Mouse (Mus musculus): ENCODE data around the gene Fam131a.

The Fam131a gene

DNA sequence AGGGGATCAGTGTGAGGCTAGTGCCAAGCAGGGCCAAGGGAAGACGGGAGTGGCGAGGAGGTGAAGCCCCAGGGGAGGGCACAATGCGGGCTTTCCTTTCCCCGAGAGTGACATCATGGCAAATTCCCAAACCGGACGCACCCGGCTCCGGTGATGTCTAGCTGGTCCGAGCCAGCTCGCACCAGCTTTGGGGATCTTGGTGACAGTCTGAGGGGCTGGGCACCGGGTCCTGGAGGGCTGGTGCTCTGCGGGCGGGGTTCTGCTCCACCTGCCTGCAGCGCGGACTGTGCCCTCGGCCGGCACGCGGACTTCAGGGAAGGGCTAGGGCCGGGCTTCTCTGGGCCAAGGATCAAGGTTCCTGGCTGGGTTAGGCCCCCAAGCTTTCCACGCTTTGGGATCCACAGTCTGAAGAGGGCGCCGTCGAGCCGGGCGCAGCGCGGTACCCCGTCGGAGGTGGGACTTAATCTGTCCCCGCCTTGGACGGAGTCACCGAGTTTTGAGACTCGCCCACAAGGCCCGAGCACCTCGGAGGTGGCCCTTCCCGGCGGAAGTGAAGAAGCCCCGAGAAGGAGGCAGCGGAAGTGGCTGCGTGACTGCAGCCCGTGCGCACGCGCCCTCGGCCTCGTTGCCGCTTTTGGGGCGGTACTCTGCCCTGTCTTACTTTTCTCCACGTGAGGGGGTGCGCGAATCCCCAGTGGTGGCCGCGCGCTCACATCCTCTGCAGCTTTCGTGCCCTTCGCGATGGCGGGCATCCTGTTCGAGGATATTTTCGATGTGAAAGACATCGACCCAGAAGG lies 24.3 kb downstream of the Fam131a start, which contains the start of the genes Polr2h and Clcn2:
Gene Polr2h, plus strand, starts transcription at position 485 of the 797 bp plus-strand sequence.
Gene Clcn2, minus strand, starts transcription at position 566 of the 797 bp plus-strand sequence.
- DNase-seq, result peak; percentile 95 to 96

DNA sequence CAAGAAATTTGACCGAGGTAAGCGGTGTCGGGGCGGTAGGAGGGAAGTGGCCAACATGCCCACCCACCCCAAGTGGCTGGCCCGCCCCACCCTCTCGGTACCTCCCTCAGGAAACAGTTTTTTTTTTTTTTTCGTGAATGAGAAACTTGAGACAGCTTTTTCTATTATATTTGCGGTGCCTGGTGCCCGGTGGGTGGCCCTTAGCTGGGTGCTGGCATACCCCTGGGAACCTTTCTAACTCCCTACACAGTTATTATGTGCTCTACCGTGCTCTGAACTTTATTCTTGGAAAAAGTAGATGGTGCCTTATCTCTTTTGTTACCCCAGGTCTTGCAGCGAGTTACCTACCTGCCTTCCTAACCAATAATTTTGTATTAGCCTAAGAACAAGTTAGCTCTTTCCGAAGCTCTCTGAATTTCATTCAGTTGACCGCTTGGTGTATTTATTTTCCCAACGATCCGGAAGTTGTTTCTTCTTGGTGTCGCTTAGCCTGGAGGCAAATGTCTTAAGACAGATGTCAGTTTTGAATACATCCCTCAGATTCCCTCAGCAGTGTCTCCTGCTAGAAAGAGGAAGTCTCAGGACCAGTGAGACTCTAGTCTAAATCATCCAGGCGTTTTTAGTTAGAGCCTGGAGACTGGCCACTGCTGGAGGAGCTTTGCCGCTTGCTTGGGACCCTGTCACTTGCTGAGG lies 25.1 kb downstream of the Fam131a start:
- no peak for DNase-seq

DNA sequence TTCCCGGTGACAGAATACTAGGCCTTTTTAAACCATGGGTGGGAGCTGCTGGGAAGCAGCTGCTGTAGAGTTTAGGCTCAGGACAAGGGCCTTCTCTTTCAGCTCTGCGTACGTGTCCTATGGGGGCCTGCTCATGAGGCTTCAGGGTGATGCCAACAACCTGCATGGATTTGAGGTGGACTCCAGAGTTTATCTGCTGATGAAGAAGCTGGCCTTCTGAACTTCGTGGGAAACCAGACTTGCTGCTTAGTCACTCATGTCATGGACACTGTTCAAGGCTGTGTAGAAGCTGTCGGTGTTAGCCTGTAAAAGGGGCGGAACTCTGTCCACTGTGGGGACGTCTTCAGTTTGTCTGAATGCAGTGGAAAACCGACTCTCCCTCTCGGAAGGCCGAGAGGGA lies 28.8 kb downstream of the Fam131a start:
- no peak for DNase-seq

DNA sequence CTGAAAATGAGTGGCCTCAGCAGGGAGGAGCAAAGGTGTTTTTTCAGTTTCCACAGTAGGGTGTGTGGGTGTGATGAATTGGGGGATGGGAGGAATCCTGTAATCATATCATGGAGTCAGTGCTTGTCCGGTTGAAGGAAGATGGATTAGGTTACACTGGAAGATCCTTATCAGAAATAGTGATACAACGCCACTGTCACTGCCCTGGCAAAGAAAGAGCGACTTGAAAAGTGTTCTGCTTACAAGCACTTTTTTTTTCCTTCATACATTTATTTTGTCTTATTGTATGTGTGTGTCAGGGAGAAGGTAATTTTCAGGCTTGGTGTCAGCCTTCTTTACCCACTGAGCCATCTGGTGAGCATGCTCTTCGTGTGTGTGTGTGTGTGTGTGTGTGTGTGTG lies 29.7 kb downstream of the Fam131a start:
- DNase-seq, result no peak

DNA sequence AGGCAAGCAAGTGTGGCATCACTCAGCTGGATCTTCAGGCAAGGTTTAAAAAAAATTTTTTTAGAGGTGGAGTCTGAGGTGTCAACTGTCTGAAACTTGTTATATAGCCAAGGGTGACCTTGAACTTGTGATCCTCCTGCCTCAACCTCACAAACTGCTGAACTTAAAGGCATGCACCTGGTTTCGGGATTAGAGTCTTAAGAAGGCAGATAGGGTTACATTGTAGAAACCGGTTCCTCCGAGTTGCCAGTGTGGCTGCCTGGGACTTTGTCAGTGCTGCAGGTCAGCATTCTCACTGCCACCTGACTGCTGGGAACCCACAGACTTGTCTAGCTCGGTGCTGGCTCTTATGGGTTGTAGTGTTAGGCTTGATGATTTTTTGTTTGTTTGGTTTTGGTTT lies 30.2 kb downstream of the Fam131a start:
- DNase-seq, result no peak

DNA sequence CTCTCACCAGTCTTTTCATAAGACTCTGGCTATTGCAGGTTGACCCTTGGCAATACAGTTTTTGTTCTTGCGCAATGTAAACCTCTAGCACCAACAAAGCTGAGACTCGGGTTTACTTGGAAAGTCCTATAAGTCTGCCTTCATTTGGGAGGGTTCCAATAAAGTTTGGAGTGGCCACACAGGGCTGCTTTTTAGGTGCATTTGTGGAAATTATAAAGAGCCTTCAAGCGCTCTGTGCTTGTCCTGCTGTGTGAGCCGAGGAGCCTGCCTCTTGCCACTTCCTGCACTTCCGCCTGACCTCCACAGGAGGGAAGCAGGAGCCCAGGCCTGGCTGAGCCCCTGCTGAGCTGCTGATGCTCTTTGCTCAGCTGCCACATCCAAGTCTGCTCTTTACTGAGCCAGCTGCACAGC lies 31.3 kb downstream of the Fam131a start:
- DNase-seq, result no peak

DNA sequence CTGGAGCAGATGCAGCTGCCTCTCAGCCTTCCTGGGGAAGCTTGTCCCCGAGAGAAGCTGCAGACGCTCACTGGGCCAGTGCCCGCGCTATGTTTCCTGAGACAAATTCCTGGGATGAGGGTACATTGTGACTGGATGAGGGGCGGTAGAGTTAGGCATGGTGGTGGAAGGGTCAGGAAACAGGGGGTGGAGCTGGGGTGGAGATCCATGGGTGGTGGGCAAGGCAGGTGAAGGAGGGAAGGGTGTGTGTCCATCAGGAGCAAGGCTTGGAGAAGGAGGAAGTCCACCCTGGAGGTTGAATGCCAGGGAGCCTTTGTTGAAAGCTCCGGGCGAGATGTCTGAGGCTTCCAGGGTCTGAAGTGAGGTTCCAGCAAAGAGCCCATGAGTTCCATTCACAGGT lies 32.3 kb downstream of the Fam131a start:
- no peak for DNase-seq

DNA sequence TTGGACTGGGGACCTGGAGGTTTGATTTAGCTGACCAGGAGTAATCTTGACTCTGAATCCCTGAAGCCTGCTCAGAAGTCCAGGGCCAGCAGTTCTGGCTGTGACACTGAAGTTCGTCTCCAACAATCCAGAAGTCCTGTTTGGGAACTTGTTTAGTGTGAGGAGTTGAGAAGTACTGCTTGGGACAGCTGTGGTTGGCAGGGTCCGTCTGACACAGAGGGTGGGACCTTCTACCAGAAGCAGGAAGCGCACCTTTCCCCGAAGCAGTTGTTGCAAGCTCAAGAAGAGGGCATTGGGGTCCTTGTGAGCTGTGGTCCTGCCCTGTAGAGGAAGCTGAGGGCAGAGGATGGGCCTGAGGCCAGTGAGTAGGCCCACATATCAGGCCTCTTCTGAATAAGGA lies 32.7 kb downstream of the Fam131a start:
- no peak for DNase-seq

DNA sequence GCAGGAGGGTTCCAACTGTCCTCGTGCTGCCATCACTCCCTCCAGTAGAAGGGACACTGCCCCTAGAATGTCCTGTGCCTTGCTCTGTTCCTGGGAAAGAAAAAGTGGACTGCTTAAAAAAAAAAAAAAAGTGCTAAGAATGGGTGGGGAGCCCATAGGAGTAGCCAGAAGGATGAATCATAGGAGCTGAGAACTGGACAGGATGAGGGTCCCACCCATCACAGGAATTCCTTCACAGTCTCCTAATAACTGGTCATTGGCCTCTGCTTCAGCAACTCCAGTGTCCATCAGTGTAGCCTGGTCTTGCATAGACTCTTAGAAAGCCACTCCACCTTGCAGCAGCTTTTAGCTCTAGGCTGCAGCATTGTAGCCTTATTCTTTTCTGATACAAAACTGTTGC lies 33.3 kb downstream of the Fam131a start:
- DNase-seq, result no peak

DNA sequence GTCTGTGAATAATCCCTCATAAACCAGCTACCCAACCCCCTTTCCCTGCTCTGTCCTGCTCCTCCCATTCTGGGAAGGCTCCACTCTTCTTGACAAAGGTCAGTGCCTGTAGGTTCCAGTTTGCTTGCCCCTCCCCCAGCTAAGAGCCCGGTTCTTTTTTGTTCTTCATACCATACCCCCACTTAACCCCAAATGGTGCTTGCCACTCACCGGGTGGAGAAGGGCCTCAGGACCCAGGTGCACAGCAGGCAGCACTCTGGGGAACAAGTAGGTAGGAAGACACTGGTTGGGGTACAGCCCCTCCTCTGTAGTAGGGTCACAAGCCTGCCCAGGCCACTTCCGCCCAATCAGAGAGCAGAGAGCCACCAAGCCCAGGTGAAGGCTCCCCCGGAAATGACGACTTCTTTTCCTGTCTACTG lies 37.3 kb downstream of the Fam131a start:
- no peak for DNase-seq

DNA sequence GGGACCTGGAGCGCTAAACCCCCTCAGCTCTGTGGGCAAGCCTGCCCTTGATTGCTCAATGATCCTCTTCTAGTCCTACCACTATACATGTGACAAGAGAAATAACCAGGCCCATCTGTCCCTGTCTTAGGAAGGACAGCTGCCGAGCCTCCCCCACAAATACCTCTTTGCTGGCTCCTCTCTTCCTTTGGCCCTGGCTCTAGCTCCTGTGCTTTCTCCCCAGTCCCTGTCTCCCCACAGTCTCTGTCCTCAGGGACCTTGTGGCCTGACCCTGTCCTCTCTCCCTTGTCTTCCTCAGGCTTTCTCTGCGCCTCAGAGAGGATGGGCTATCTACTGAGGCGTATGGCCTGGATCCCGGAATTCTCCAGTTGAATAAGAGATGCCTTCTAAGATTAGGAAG lies 38.6 kb downstream of the Fam131a start:
- no peak for DNase-seq

DNA sequence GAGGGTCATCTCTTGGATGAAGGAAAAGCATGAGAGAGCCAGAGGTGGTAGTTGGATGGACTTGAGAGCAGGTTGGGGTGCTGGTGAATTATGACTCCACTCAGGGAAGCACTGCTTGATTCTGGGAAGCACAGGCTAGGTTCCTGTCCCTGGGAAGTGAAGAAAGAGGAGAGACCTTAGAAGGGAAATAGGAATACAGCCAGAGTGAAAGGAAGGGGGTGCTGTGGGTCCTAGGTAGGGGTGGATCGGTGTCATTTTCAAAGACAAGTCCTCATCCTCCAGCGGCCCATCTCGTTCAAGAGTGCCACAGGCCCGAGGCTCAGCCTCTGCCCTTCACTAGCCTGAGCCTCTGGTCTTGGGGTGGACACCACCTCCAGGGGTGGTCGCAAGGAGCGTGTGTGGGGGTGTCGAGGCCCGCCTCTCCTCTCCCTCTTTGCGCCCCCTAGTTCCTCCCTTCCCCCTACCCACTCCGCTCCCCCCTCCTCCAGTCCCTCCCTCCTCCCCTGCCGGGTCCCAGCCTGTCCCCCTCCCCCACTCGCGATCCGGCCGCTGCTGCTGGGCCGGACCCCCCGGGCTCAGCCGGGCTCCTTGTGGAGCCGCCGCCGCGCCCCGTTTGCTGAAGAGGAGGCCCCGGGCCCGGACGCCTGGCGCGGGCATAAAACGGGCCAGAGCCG lies 39.3 kb downstream of the Fam131a start:
- DNase-seq, result no peak

DNA sequence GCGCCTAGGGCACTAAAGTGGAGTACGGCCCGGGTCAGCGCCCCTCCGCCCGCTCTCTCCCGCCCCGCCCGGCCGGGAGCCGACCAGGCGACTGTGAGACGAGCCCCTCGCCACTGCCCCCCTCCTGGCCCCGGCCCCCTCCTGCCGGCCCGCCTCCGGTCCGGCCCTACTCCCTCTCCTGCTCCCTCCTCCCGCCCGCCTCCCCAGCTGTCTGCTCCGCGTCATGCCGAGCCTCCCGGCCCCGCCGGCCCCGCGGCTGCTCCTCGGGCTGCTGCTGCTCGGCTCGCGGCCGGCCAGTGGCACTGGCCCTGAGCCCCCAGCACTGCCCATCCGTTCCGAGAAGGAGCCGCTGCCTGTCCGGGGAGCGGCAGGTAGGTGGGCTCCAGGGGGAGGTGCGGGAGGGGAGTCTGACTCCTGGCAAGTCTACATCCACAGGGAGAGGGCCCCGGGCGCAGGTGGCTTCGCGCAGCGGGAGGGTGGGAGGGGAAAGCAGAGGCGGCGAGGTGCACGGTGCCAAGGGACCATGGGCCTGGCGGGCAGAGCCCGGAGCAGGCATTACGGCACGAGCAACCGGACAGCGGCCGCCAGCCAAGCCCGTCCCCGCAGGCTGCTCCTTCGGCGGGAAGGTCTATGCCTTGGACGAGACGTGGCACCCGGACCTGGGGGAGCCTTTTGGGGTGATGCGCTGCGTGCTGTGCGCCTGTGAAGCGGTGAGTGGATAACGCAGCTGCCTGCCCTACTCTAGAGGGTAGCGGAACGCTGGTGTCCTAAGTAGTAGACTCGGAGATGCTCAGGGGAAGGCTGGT lies 40.1 kb downstream of the Fam131a start, which contains the start of gene Chrd:
Gene Chrd, plus strand, starts transcription at position 203 of the 806 bp plus-strand sequence.
- no peak for DNase-seq

DNA sequence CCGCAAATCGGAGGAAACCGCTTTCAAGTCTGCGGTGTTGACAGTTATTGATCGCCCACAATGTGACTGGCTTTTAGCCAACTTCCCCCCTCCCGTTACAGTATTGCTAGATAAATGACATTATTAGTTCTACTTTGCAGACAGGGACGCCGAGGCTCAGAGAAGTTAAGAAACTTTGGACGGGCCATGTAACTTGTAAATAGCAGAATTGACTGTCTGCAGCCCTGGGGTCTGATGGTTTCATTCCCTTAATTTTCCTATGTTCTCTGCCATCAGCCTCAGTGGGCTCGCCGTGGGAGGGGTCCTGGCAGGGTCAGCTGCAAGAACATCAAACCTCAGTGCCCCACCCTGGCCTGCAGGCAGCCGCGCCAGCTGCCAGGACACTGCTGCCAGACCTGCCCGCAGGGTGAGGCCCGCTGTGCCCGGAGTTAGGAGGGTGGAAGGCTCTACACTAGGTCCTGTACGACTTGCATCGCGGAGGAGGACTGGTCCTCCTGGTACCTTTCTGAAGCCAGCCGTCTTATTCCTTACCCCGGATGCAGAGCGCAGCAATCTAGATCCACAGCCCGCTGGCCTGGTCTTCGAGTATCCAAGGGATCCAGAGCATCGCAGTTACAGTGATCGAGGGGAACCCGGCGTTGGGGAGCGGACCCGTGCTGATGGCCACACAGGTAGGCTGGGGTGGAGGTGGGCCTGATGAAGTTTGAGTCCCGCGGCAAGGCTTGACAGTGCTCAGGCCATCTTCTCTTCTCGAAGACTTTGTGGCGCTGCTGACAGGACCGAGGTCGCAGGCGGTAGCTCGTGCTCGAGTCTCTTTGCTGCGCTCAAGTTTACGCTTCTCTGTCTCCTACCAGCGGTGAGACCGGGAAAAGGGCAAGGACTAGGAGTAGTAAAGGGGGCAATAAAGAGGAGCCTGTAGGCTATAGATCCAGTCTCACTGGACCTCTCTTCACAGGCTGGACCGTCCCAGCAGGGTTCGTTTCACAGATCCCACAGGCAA lies 41.0 kb downstream of the Fam131a start, which contains the start of gene Thpo:
Gene Thpo, minus strand, starts transcription at position 781 of the 1,000 bp plus-strand sequence.
- no peak for DNase-seq

DNA sequence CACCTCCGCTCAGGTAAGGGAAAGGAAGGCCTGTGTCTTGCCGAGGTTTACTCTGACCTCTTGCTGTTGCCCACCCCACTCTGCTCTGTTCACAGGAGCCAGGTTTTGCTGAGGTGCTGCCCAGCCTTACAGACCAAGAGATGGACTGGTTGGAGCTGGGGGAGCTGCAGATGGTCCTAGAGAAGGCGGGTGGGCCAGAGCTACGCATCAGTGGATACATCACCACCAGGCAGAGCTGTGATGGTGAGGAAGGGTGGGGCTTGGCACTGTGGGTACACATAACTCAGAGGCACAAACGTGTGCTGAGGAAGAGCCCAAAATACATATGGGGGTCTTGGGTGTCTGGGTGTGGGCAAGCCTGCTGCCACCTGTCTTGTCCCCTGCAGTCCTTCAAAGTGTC lies 42.6 kb downstream of the Fam131a start:
- no peak for DNase-seq

DNA sequence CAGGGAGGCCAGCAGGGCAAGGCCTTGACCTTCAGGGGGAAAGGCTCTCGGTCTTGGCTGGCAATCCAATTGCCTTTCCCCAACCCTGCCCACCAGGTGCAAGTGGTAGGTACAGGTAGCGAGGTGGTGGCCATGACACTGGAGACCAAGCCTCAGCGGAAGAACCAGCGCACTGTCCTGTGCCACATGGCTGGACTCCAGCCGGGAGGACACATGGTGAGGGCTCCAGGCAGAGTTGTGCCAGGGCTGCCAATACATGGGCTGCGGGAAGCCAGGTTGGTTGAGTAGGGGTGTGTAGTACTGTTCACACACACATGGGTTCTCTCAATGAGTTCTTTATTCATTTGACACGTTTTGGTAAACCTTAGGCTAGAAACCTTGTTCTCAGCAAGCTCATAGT lies 43.1 kb downstream of the Fam131a start:
- no peak for DNase-seq

DNA sequence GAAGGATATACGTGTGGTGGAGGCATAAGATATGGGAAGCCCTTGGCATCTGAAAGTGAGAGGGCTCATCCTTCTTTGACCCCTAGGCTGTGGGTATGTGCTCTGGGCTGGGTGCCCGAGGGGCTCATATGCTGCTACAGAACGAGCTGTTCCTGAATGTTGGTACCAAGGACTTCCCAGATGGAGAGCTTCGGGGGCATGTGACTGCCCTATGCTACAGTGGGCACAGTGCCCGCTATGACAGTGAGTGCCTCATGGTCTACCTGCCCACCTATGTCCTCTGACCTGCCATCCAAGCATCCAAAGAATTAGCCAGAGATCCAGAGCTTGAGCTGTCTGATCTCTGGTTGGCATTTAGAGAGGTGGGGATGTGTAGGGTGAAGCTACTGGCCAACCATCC lies 43.8 kb downstream of the Fam131a start:
- no peak for DNase-seq

DNA sequence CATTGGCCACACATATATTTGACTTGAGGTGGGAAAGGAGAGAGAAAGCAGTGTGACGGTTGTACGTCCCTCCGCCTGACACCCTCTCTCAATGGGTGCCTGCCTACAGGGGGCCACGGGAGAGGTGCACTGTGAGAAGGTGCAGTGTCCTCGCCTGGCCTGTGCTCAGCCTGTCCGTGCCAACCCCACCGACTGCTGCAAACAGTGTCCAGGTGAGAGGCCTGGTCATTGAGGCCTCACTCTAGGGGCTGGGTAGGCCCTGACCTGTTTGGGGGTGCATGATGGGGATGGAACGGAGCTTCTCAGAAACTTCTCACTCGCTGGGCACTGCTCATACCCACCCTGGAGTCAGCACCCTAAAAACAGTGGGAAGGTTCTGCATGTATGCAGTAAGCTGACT lies 46.8 kb downstream of the Fam131a start:
- DNase-seq, result no peak

DNA sequence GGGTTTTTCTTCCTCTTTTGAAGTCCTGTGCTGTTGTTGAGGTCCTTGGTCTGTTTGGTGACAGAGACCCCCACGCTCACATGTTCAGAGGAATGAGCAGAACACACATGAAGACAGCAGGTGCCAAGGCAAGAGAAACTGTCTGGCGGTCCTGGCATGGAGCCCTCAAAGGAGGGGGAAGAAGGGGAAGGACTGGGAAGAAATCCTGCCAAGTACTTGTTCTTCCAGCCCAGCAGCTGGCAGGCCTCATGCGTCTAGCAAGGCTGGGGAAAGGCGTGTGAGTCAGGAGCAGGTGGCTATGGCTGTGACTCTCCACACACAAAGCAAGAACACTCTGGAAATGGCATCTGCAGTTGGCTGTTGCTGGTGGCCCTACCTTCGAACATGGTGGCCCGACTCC lies 53.6 kb downstream of the Fam131a start:
- DNase-seq, result no peak

DNA sequence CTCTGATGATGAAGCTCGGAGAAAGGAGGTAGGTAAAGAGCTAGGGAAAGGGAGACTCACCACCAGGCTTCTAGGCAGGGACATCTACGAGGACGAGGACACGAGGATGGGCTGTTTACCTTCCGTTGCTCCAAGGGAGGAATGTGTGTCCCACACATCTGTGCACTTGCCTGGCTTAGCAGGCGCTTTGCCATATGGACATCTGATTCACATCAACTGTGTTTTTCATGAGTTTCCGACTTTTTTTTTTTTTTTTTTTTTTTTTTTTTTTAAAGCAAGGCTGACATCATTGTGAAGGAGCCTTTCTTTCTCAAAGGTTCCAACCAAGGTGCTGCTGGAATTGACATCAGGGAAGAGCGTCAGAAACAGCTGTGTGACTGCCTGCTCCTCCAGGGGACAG lies 57.5 kb downstream of the Fam131a start:
- DNase-seq, result no peak
